Mouse (Mus musculus): Measurements from ENCODE around the gene Gsx1. TPM values are rescaled to one million over a fixed set of nuclear protein-coding genes. Genes with fewer than 3 reads are reported as not detected.

The Gsx1 gene
- polyA plus RNA-seq, 1 experiment: not detected

- Histone ChIP-seq H3K4me3 (no peak overlapping the region), H3ac (ENCODE audit: control insufficient read depth, insufficient read length) (no peak overlapping the region), H3K79me2 (ENCODE audit: control insufficient read depth, insufficient read depth) (no peaks in the 10 kb centered on the region), H3K4me2 (ENCODE audit: low read depth) (no peak overlapping the region), H3K27me3 (ENCODE audit: control insufficient read depth, insufficient read depth, insufficient read length) (no peaks in the 10 kb centered on the region), H3K36me3 (ENCODE audit: control insufficient read depth, insufficient read depth) (no peaks in the 10 kb centered on the region)
- no peak for TF ChIP-seq REST (IDR thresholded peaks at IDR 0.05; ENCODE audit: insufficient read depth, insufficient read length)
- no peak for TF ChIP-seq MAX (IDR thresholded peaks at IDR 0.05; ENCODE audit: low read depth)
- TF ChIP-seq POLR2A (IDR thresholded peaks at IDR 0.05; ENCODE audit: insufficient read length, low read depth): no peak
- TF ChIP-seq CEBPB (IDR thresholded peaks at IDR 0.05; ENCODE audit: insufficient read depth, poor library complexity, severe bottlenecking): no peak
- TF ChIP-seq USF1 (IDR thresholded peaks at IDR 0.05; ENCODE audit: low read depth): no peak
- no peak for TF ChIP-seq SRF (IDR thresholded peaks at IDR 0.05; ENCODE audit: control insufficient read depth, insufficient read length, low read depth)
- TF ChIP-seq MYOD1 (IDR thresholded peaks at IDR 0.05; ENCODE audit: control insufficient read depth in 1 of 3, insufficient read length in 2 of 3, low read depth in 2 of 3): no peak
- TF ChIP-seq E2F4 (IDR thresholded peaks at IDR 0.05; ENCODE audit: insufficient read depth): no peak
- no peak for TF ChIP-seq TCF3 (IDR thresholded peaks at IDR 0.05; ENCODE audit: insufficient read length, low read depth)
- no peak for TF ChIP-seq TCF12 (IDR thresholded peaks at IDR 0.05; ENCODE audit: insufficient read depth, poor library complexity, severe bottlenecking)
- TF ChIP-seq POLR2AphosphoS2 (IDR thresholded peaks at IDR 0.05; ENCODE audit: insufficient read length, low read depth): no peak
- TF ChIP-seq MYOG (IDR thresholded peaks at IDR 0.05; ENCODE audit: control insufficient read depth in 1 of 3, insufficient read depth in 1 of 3, insufficient read length in 2 of 3, low read depth in 2 of 3): no peak
Measured at GRCm38 (mm10) chr5:147204905-147205304, 16.4 kb downstream of the Gsx1 start.

- Histone ChIP-seq H3K4me2 (ENCODE audit: low read depth) (no peak overlapping the region), H3K36me3 (ENCODE audit: control insufficient read depth, insufficient read depth) (no peaks in the 10 kb centered on the region), H3ac (ENCODE audit: control insufficient read depth, insufficient read length) (peak overlapping the region; percentile 5), H3K79me2 (ENCODE audit: control insufficient read depth, insufficient read depth) (no peaks in the 10 kb centered on the region), H3K4me3 (no peak overlapping the region), H3K27me3 (ENCODE audit: control insufficient read depth, insufficient read depth, insufficient read length) (no peaks in the 10 kb centered on the region)
- TF ChIP-seq POLR2A (IDR thresholded peaks at IDR 0.05; ENCODE audit: insufficient read length, low read depth) (no peak), MYOG (IDR thresholded peaks at IDR 0.05; ENCODE audit: control insufficient read depth in 1 of 3, insufficient read depth in 1 of 3, insufficient read length in 2 of 3, low read depth in 2 of 3) (no peak), MYOD1 (IDR thresholded peaks at IDR 0.05; ENCODE audit: control insufficient read depth in 1 of 3, insufficient read length in 2 of 3, low read depth in 2 of 3) (no peak), CEBPB (IDR thresholded peaks at IDR 0.05; ENCODE audit: insufficient read depth, poor library complexity, severe bottlenecking) (no peak), MAX (IDR thresholded peaks at IDR 0.05; ENCODE audit: low read depth) (no peak)
Measured at GRCm38 (mm10) chr5:147207852-147208251, 19.4 kb downstream of the Gsx1 start.

- Histone ChIP-seq H3K79me2 (ENCODE audit: control insufficient read depth, insufficient read depth) (no peaks in the 10 kb centered on the region), H3K4me3 (no peak overlapping the region), H3ac (ENCODE audit: control insufficient read depth, insufficient read length) (peak overlapping the region; percentile 5), H3K36me3 (ENCODE audit: control insufficient read depth, insufficient read depth) (no peaks in the 10 kb centered on the region), H3K4me2 (ENCODE audit: low read depth) (no peak overlapping the region), H3K27me3 (ENCODE audit: control insufficient read depth, insufficient read depth, insufficient read length) (no peaks in the 10 kb centered on the region)
- TF ChIP-seq POLR2A (IDR thresholded peaks at IDR 0.05; ENCODE audit: insufficient read length, low read depth) (no peak), MAX (IDR thresholded peaks at IDR 0.05; ENCODE audit: low read depth) (no peak), TCF3 (IDR thresholded peaks at IDR 0.05; ENCODE audit: insufficient read length, low read depth) (no peak), E2F4 (IDR thresholded peaks at IDR 0.05; ENCODE audit: insufficient read depth) (no peak), MYOD1 (IDR thresholded peaks at IDR 0.05; ENCODE audit: control insufficient read depth in 1 of 3, insufficient read length in 2 of 3, low read depth in 2 of 3) (no peak)
Measured at GRCm38 (mm10) chr5:147208471-147208870, 20.0 kb downstream of the Gsx1 start.

- Histone ChIP-seq H3K4me3 (no peak overlapping the region), H3K4me2 (ENCODE audit: low read depth) (peak overlapping the region; percentile 18), H3K27me3 (ENCODE audit: control insufficient read depth, insufficient read depth, insufficient read length) (peaks cover 21% of the 10 kb centered on the region), H3K36me3 (ENCODE audit: control insufficient read depth, insufficient read depth) (no peaks in the 10 kb centered on the region), H3ac (ENCODE audit: control insufficient read depth, insufficient read length) (no peak overlapping the region), H3K79me2 (ENCODE audit: control insufficient read depth, insufficient read depth) (no peaks in the 10 kb centered on the region)
- no peak for TF ChIP-seq MYOG (IDR thresholded peaks at IDR 0.05; ENCODE audit: control insufficient read depth in 1 of 3, insufficient read depth in 1 of 3, insufficient read length in 2 of 3, low read depth in 2 of 3)
- TF ChIP-seq MAX (IDR thresholded peaks at IDR 0.05; ENCODE audit: low read depth): no peak
- no peak for TF ChIP-seq POLR2A (IDR thresholded peaks at IDR 0.05; ENCODE audit: insufficient read length, low read depth)
- TF ChIP-seq MYOD1 (IDR thresholded peaks at IDR 0.05; ENCODE audit: control insufficient read depth in 1 of 3, insufficient read length in 2 of 3, low read depth in 2 of 3): no peak
- no peak for TF ChIP-seq POLR2AphosphoS2 (IDR thresholded peaks at IDR 0.05; ENCODE audit: insufficient read length, low read depth)
- no peak for TF ChIP-seq REST (IDR thresholded peaks at IDR 0.05; ENCODE audit: insufficient read depth, insufficient read length)
- no peak for TF ChIP-seq TCF12 (IDR thresholded peaks at IDR 0.05; ENCODE audit: insufficient read depth, poor library complexity, severe bottlenecking)
- TF ChIP-seq USF1 (IDR thresholded peaks at IDR 0.05; ENCODE audit: low read depth): no peak
- no peak for TF ChIP-seq TCF3 (IDR thresholded peaks at IDR 0.05; ENCODE audit: insufficient read length, low read depth)
- no peak for TF ChIP-seq E2F4 (IDR thresholded peaks at IDR 0.05; ENCODE audit: insufficient read depth)
- TF ChIP-seq CEBPB (IDR thresholded peaks at IDR 0.05; ENCODE audit: insufficient read depth, poor library complexity, severe bottlenecking): no peak
- no peak for TF ChIP-seq SRF (IDR thresholded peaks at IDR 0.05; ENCODE audit: control insufficient read depth, insufficient read length, low read depth)
Measured at GRCm38 (mm10) chr5:147227354-147228112, 39.0 kb downstream of the Gsx1 start.

All from myocyte (in vitro differentiated cells).